Mouse (Mus musculus): ENCODE data around the gene Pou2f2.
A peak's percentile ranks its signal among the peaks of the same experiment; 100 is the strongest.

Pou2f2 gene

GRCm38 (mm10) chr7:25145896-25146295, 33.6 kb downstream of the Pou2f2 start:
- DNase-seq (ENCODE audit: low spot score): peak; percentile 74

DNA sequence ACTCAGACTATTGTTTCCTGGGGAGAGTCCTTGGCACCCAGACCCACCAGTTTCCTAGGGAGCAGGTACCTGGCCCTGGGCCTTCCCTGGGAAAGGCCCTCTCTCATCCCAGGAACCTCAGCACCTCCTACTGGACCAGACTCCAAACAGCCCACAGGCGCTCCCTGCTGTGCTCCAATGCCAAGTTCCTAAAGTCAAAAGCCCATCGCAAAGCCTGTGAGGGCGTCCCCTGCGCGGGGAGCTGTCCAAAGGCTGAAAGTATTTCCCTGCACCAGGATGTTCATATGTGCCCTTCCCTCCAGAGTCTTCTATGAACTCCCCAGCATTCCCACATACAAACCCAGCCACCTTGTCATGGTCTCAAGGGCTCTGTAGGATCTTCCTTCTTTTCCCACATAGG, 37.8 kb downstream of the Pou2f2 start:
- peak; percentile 81 for DNase-seq (ENCODE audit: low spot score)

- DNase-seq (ENCODE audit: low spot score): no peak
Measured at GRCm38 (mm10) chr7:25137553-25137952, 42.0 kb downstream of the Pou2f2 start.

GRCm38 (mm10) chr7:25133092-25134049, 46.2 kb downstream of the Pou2f2 start:
- peak; percentile 92 for DNase-seq (ENCODE audit: low spot score)

DNA sequence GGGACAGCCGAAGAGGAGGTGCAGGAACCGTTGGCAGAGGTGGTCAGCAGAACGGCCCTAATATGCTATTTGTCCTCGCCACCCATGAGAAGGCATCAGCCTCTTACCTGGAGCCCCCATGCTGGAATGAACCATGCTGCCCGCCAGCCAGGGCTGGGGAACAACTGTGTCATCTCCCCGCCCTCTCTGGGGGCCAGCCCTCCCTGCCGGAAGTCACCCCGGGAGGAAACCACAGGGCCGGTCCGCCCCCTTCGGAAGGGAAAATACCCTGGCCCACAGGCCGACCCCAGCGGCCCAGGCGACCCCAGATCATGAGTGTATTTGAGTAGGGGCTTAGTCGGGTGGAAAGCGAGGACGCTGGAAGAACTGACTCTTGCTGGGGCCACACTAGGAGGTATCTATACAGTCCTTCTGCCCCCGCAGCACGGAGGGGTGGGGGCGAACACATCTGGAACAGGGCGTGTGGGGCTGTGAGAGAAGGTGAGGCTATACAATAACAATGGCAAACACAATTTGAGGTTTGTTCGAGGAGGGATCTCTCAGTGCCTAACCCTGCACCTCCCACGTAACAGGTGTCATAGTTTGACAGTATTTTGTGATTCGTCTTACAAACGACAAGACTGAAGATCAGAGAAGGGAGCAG, 47.1 kb downstream of the Pou2f2 start:
- DNase-seq (ENCODE audit: low spot score): no peak

DNA sequence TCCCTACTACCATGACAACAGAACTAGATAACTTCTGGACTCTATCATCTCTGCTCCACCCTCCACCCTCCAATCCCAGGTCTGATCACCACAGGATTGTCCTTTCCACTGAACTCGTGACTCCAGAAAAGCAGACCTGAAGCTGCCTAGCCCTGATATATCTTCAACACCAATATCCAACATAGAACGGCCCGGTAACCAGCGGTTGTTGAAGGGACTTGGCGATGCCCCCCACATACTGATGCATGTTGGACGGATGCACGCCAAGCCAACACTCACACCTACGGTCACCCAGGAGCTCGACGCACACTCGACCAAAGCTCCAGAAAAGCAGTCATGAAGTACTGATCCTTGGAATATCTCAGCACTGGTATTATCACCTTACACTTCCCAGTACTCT, 48.3 kb downstream of the Pou2f2 start:
- no peak for DNase-seq (ENCODE audit: low spot score)

DNA sequence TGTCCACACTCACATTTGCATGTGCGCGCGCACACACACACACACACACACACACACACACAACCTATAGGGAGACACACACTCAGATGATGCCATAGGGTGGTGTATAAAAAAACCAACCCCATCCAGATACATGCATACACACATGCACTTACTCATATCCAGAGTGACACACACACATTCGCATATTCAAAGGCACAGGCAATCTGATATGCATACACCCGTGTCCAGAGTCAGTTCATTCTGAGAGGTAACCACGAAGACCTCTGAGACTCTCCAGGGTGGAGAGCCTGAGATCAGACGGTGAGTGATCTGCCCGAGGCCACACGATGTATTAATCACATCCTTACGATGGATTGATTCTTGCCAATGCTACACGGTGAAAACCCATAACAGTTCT, 49.0 kb downstream of the Pou2f2 start:
- DNase-seq (ENCODE audit: low spot score): no peak

DNA sequence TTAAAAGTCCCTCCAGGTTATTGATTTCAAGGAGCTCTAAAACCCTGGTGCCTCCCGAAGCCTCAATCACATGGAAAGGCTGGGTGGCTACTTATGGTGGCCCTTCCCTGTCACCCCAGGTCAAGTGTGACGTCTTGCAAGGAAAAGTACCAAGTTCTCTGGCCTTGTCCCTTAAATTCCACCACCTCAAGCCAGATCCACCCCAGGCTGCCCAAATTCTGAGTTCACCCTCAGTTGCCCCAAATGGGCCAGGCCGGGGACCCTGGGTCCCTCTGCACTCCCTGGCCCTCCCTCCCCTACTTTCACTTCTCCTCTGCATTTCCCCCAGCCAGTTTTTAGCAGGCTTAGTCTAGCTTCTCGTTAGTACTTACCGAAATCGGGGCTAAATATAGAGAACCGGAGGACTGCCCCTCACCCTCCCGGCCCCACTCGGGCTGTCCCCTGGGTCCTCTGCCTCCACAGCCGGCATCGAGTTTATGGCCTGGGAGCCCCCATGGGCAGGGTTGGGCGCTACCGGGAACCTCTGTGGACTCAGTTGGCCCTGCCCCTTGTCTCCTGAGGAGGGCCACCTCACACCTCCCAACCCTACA, 50.0 kb downstream of the Pou2f2 start:
- DNase-seq (ENCODE audit: low spot score): no peak

GRCm38 (mm10) chr7:25127971-25128370, 51.6 kb downstream of the Pou2f2 start:
- no peak for DNase-seq (ENCODE audit: low spot score)

DNA sequence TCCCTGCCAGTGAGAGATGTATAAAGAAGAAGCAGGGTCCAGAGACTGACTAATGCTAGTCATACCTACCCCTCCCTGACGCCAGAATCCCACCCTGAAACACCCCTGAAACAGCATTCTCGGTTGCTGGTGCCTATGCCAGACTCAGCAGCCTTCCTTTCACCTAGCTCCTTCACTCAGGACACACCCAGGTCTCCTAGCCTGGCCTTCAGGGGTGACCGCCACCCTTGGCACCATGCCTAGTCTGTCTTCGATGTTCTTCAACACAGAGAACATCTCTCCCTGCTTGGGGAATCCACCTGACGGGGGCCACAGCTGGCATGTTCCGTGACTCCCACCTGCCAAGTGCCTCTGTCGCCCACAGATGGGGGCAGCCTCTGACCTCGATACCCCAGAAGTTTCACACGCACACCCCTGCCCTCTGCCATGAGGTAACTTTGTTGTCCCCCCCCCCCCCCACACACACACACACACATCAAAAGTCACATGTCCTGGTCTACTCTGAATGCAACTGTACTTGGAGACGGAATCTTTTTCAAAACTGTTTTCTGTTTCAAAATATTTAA, 53.7 kb downstream of the Pou2f2 start:
- no peak for DNase-seq (ENCODE audit: low spot score)

GRCm38 (mm10) chr7:25121240-25121786, 58.2 kb downstream of the Pou2f2 start:
- DNase-seq (ENCODE audit: low spot score): no peak

DNA sequence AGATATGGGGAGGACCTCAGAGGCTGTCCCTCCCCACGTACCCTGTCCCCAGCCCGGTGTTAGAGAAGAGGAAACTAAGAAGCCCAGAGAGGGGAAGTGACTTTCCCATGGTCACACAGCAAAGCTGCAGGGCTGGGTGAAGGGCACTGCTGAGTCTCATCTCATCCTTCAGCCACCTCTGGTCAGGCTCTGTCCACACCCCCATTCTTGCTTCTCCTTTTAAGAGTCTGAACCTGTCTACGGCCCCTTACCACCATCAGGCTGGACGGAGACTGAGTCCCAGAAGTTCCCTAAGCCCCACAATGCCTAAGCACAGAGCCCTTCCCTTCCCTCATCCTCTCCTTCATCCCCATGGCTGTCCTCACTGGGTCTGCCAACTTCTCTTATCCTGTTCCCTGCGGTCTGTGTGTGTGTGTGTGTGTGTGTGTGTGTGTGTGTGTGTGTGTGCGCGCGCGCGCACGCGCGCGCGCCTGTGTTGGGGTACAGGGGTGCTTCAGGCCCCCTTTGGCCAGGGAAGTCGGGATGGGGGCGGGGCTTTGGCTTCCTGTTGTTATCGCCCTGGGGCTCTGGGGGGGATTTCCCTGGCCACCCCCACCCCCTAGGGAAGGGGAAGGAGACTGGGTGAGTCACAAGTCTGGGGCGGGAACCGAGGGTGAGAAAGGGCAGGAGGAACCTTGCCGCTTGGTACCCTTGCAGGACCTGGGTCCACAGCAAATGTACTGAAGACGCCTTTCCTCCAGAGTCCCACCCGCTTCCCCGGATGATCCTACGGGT, 59.3 kb downstream of the Pou2f2 start:
- no peak for DNase-seq (ENCODE audit: low spot score)

DNA sequence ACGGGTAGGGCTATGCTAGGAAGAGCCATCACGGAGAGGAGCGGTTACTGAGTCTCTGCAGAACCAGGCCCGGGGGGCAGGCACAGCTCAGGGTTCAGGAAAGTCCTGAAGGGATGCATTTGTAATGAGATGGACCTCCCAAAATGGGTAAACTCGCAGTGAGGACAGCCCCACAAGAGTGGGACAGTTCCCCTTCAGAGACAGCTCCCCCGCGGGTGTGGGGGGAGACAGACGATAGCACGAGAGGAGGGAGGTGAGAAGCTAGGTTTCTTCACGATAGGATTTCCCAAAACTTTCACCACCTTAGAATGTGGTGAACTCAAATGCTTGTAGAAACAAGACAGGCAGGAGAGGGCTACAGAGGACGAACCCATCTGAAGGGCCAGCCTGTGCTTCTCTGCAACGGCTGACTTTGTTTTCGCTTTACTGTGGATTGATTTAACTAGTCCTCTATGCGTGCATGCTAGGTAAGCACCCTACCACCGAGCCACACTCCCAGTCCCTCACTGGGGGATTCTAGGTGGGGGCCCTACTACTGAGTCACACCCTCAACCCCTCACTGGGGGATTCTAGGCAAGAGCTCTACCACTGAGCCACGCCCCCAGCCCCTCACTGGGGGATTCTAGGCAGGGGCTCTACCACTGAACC, 66.4 kb downstream of the Pou2f2 start:
- no peak for DNase-seq (ENCODE audit: low spot score)

DNA sequence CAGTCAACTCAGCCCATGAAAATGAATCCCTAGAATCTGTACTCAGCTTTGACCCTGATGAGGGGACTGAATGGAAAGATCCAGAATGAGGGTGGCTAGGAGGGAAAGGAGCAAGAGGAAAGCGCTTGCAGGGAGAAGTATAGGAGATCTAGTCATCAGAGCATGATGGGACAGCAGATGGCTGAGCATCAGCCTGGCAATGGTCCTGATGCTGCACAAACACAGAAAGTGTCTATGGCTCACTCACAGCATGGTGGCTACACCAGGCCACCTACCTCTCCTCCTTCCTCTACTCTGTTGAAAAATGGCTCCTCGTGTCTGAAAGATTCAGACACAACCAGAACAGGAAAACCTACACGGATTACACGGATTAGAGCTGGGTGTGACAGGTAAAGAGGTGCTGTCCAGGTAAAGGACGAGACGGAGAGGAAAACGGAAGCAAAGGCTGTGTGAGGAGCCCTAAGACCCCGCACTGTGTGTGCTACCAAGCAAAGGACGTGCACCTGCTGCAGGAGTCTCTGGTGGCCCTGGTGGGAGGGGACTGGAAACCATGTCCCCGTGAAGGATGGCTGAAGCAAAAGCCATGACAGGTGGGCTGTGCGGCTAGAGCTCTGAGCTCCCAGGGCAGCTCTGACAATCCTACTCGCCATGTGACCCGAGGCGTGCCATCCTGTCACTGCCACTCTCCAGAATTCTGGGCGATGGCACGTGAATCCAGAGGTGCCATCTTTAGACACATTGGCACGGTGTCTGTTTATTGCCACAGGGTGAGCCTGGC, 67.2 kb downstream of the Pou2f2 start:
- DNase-seq (ENCODE audit: low spot score): no peak

DNA sequence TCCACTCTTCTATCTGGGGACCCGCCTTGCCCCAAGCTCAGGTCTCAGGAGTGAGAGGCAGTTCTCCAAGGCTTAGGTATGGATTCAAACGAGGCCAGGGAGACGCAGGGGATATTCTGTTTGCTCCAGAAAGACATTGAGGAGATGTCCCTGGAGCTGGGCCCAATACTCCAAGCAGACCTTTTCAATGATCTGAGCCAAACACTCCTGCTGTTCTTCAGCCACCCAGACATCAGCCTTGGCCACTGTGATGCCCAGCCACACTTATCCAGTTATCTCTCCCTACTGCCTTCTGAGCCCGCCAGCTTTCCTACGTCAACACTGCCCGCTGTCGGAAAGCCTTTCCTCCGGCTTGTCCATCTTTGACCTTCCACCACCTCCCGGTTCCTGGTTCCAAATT, 69.2 kb downstream of the Pou2f2 start:
- DNase-seq (ENCODE audit: low spot score): no peak

GRCm38 (mm10) chr7:25109355-25109754, 70.2 kb downstream of the Pou2f2 start:
- DNase-seq (ENCODE audit: low spot score): no peak

- no peak for DNase-seq (ENCODE audit: low spot score)
Measured at GRCm38 (mm10) chr7:25106790-25107502, 72.6 kb downstream of the Pou2f2 start.

GRCm38 (mm10) chr7:25105411-25106160, 73.9 kb downstream of the Pou2f2 start:
- DNase-seq (ENCODE audit: low spot score): peak; percentile 93

- DNase-seq (ENCODE audit: low spot score): no peak
Measured at GRCm38 (mm10) chr7:25099581-25099980, 79.9 kb downstream of the Pou2f2 start.

Measured in embryo, embryonic 10.5 days (tissue).